In genomic region chr2:162222476-162222875, GRCm38 (mm10) we compare ENCODE assay signal across 33 mouse cellular contexts.
DNase-seq lines count a peak whose midpoint lies in the region; ATAC-seq lines count a peak whose summit lies in the region.
"Had no signal": no experiment of that assay in that cellular context is flagged by ENCODE, and none has a peak within 500 bp of the region (broad histone marks: within the 10 kb centered on the region; RNA-seq: fewer than 3 reads in every experiment).

No protein-coding gene starts in this region.

- no peaks in the 10 kb centered on the region for H3K4me1 ChIP-seq in midbrain, embryonic 14.5 days (ENCODE audit: control insufficient read depth, insufficient read depth, low read length)
- H3K4me1 ChIP-seq: embryonic facial prominence, embryonic 15.5 days; hindbrain, embryonic 13.5 days; limb, embryonic 10.5 days; limb, embryonic 15.5 days; midbrain, embryonic 13.5 days; neural tube, embryonic 15.5 days had no signal

- ATAC-seq in midbrain, embryonic 14.5 days (ENCODE audit: low FRiP score, low TSS enrichment): no peak
- ATAC-seq: forebrain, embryonic 15.5 days; inflammation-experienced regulatory T-cells, adult 6 months; midbrain, embryonic 13.5 days had no signal

- no peaks in the 10 kb centered on the region for H3K27me3 ChIP-seq in midbrain, embryonic 14.5 days (ENCODE audit: control insufficient read depth, insufficient read depth, low read length)
- H3K27me3 ChIP-seq: CH12.LX; embryonic facial prominence, embryonic 15.5 days; forebrain, embryonic 15.5 days; hindbrain, embryonic 13.5 days; limb, embryonic 15.5 days; midbrain, embryonic 13.5 days; neural tube, embryonic 15.5 days had no signal

- 48% methylated on average over 1 of the region's 1 CpGs for WGBS in midbrain, embryonic 14.5 days

- H3K4me2 ChIP-seq in midbrain, embryonic 14.5 days (ENCODE audit: low read length): no peak overlapping the region
- H3K4me2 ChIP-seq: embryonic facial prominence, embryonic 15.5 days; forebrain, embryonic 15.5 days; heart, embryonic 11.5 days; hindbrain, embryonic 13.5 days; limb, embryonic 15.5 days; midbrain, embryonic 13.5 days; neural tube, embryonic 15.5 days had no signal

- H3K27ac ChIP-seq in midbrain, embryonic 14.5 days (replicated peaks; ENCODE audit: low read depth, low read length): no peak overlapping the region
- H3K27ac ChIP-seq: embryonic facial prominence, embryonic 15.5 days; forebrain, embryonic 15.5 days; gastrocnemius, adult 2 months; hindbrain, embryonic 13.5 days; kidney, postnatal 0 days; limb, embryonic 10.5 days; limb, embryonic 15.5 days; liver, embryonic 14.5 days; macrophage; midbrain, embryonic 13.5 days; neural tube, embryonic 15.5 days had no signal

- no peaks in the 10 kb centered on the region for H3K36me3 ChIP-seq in midbrain, embryonic 14.5 days (ENCODE audit: control insufficient read depth, insufficient read depth, low read length)
- H3K36me3 ChIP-seq: embryonic facial prominence, embryonic 15.5 days; forebrain, embryonic 15.5 days; hindbrain, embryonic 13.5 days; limb, embryonic 10.5 days; limb, embryonic 15.5 days; midbrain, embryonic 13.5 days; neural tube, embryonic 15.5 days had no signal

- no peaks in the 10 kb centered on the region for H3K9me3 ChIP-seq in midbrain, embryonic 14.5 days (ENCODE audit: control insufficient read depth, low read length)
- H3K9me3 ChIP-seq: embryonic facial prominence, embryonic 15.5 days; forebrain, embryonic 15.5 days; hindbrain, embryonic 13.5 days; limb, embryonic 10.5 days; limb, embryonic 15.5 days; midbrain, embryonic 13.5 days; neural tube, embryonic 15.5 days had no signal

- H3K4me3 ChIP-seq in midbrain, embryonic 14.5 days (replicated peaks; ENCODE audit: low read depth, low read length): no peak overlapping the region
- H3K4me3 ChIP-seq: embryonic facial prominence, embryonic 15.5 days; forebrain, embryonic 15.5 days; gastrocnemius, adult 2 months; hindbrain, embryonic 13.5 days; limb, embryonic 10.5 days; limb, embryonic 15.5 days; midbrain, embryonic 13.5 days; neural tube, embryonic 15.5 days had no signal

- peak; percentile 8 for DNase-seq in kidney, adult 18-20 months
- no peak for DNase-seq in kidney, postnatal 10 days
- DNase-seq in 3134 (ENCODE audit: extremely low read depth, insufficient read length, low spot score): peak; percentile 44
- DNase-seq in Muller cell, postnatal 12 days (ENCODE audit: inconsistent ontology term): peak; percentile 85
- DNase-seq in fibroblast of lung, adult 2 months (ENCODE audit: low read depth): peak; percentile 9
- no peak for DNase-seq in cerebellum, adult 8-10 months
- no peak for DNase-seq in midbrain, embryonic 14.5 days
- DNase-seq: adrenal gland, postnatal 10 days; cerebellum, adult 11-12 months; cerebellum, postnatal 10 days; gastrocnemius, adult 2 months; gastrocnemius, postnatal 36 days; heart, adult 18-20 months; heart, postnatal 4 days; lung, adult 2 months; lung, postnatal 10 days; retina, postnatal 1 day; right cerebral cortex, postnatal 14 days; spleen, adult 18-20 months; thymus, postnatal 25 days had no signal

- no peak overlapping the region for H3K9ac ChIP-seq in midbrain, embryonic 14.5 days (replicated peaks; ENCODE audit: low read length)
- H3K9ac ChIP-seq: embryonic facial prominence, embryonic 15.5 days; forebrain, embryonic 15.5 days; hindbrain, embryonic 13.5 days; limb, embryonic 15.5 days; liver, embryonic 14.5 days; midbrain, embryonic 13.5 days; neural tube, embryonic 15.5 days had no signal

Comparison
In these comparisons a context has a peak if more than half of its experiments do, and no peak if none do; other contexts are left out.
1. DNase-seq: peak in kidney, adult 18-20 months (single experiment), 3134 (single experiment), Muller cell, postnatal 12 days (single experiment) and fibroblast of lung, adult 2 months (single experiment); none in kidney, postnatal 10 days (single experiment), cerebellum, adult 8-10 months (single experiment) and midbrain, embryonic 14.5 days (single experiment).